Mouse (Mus musculus) ES-E14 (cell line): ENCODE measurements around the gene Gm10570. TPM values are rescaled to one million over a fixed set of nuclear protein-coding genes. Genes with fewer than 3 reads are reported as not detected.

Experiments used
- DNase-seq: peaks from one replicate; pipeline ENCODE4 v3.0.0-alpha.2; 2013; ENCODE audit warnings: low read depth, low spot score
- H3K27ac ChIP-seq: 2 replicates; pipeline ENCODE4 v1.5.1; 2012; ENCODE audit warnings: low read depth, mild to moderate bottlenecking, low read length, moderate library complexity, mixed read lengths; ENCODE audit not compliant: poor library complexity, insufficient read depth, severe bottlenecking
- H3K36me3 ChIP-seq: 2 replicates; pipeline ENCODE4 v1.6.1; 2012; ENCODE audit warnings: mild to moderate bottlenecking, low read length, moderate library complexity, mixed read lengths; ENCODE audit not compliant: control insufficient read depth, poor library complexity, insufficient read depth, severe bottlenecking
- H3K4me1 ChIP-seq, 2 experiments: fragments of 150-350 bp in 1 of 2; sonication (generic) in 1 of 2; 2 replicates each; pipeline ENCODE4 v1.6.1; 2012; ENCODE audit warnings: low read length in 2 of 2, mild to moderate bottlenecking in 1 of 2, mixed read lengths in 1 of 2; ENCODE audit not compliant: control insufficient read depth in 2 of 2, insufficient read depth in 2 of 2, poor library complexity in 1 of 2
- H3K4me3 ChIP-seq, 2 experiments: fragments of 150-350 bp in 1 of 2; sonication (generic) in 1 of 2; 2 replicates each; pipeline ENCODE4 v1.5.1; 2012; ENCODE audit warnings: low read length in 2 of 2, low read depth in 1 of 2, mild to moderate bottlenecking in 1 of 2, mixed read lengths in 1 of 2; ENCODE audit not compliant: insufficient read depth in 1 of 2, poor library complexity in 1 of 2, severe bottlenecking in 1 of 2
- H3K9ac ChIP-seq: 2 replicates; pipeline ENCODE4 v1.6.1; 2012; ENCODE audit warnings: low read depth, mild to moderate bottlenecking, low read length, mixed read lengths; ENCODE audit not compliant: poor library complexity, insufficient read depth, severe bottlenecking
- H3K9me3 ChIP-seq: fragments of 150-350 bp; sonication (generic); 2 replicates; pipeline ENCODE4 v1.6.1; 2012; ENCODE audit warnings: low read depth, mild to moderate bottlenecking, low read length; ENCODE audit not compliant: control insufficient read depth, insufficient read depth
- CHD2 ChIP-seq: IDR thresholded peaks from 2 replicates; pipeline ENCODE4 v1.6.1; 2014; ENCODE audit warnings: mild to moderate bottlenecking, low read depth, low read length, inconsistent platforms
- HCFC1 ChIP-seq: IDR thresholded peaks from 2 replicates; pipeline ENCODE4 v1.6.1; 2012; ENCODE audit warnings: low read length, inconsistent platforms, borderline replicate concordance; ENCODE audit not compliant: insufficient read depth
- MAFK ChIP-seq: IDR thresholded peaks from 2 replicates; pipeline ENCODE4 v1.6.1; 2014; ENCODE audit warnings: mild to moderate bottlenecking, low read depth, low read length, inconsistent platforms; ENCODE audit not compliant: insufficient read depth
- ZC3H11A ChIP-seq: IDR thresholded peaks from 2 replicates; pipeline ENCODE4 v1.6.1; 2012; ENCODE audit warnings: low read depth, mild to moderate bottlenecking, inconsistent platforms, low read length, borderline replicate concordance
- ZNF384 ChIP-seq: IDR thresholded peaks from 2 replicates; pipeline ENCODE4 v1.6.1; 2012; ENCODE audit warnings: low read depth, low read length, inconsistent platforms
- in situ Hi-C, 2 experiments: fragments of 600-800 bp; cut with MboI; formaldehyde crosslinking; loops; one replicate each; pipeline ENCODE4 v1.15.1; 2025; ENCODE audit warnings: low sequenced_read_pairs in 2 of 2, inconsistent platforms in 1 of 2; ENCODE audit not compliant: unreplicated experiment in 2 of 2
- total RNA-seq: library from RNA; depleted of rRNA; stranded (reverse); fragments of 300-350 nt; gene quantifications from 2 replicates; pipeline ENCODE4 v1.2.3, GENCODE M21; 2012

Gm10570 gene
- total RNA-seq, 1 experiment = 0.49 TPM

- H3K4me1 ChIP-seq = no peaks in the 10 kb centered on the region
- H3K27ac ChIP-seq = no peak overlapping the region
- peaks cover 18% of the 10 kb centered on the region for H3K36me3 ChIP-seq
- TF ChIP-seq HCFC1 (no peak), MAFK (no peak), ZC3H11A (no peak), CHD2 (no peak), ZNF384 (no peak)
- in situ Hi-C loops = no loop called here
- no peak for DNase-seq
- no peak overlapping the region for H3K4me3 ChIP-seq
- H3K9ac ChIP-seq = no peak overlapping the region
- H3K9me3 ChIP-seq = no peaks in the 10 kb centered on the region
These were observed 41.2 kb upstream of the Gm10570 start for GRCm38 (mm10) chr4:130349666-130350065.

- H3K27ac ChIP-seq = no peak overlapping the region
- in situ Hi-C loops = no loop called here
- no peak for DNase-seq
- H3K4me1 ChIP-seq = no peaks in the 10 kb centered on the region
- no peak overlapping the region for H3K9ac ChIP-seq
- no peak overlapping the region for H3K4me3 ChIP-seq
- H3K9me3 ChIP-seq = no peaks in the 10 kb centered on the region
- TF ChIP-seq CHD2 = no peak
- TF ChIP-seq ZNF384 = no peak
- TF ChIP-seq HCFC1 = no peak
- no peak for TF ChIP-seq ZC3H11A
- no peak for TF ChIP-seq MAFK
- H3K36me3 ChIP-seq = peaks cover 9% of the 10 kb centered on the region
These were observed 33.2 kb upstream of the Gm10570 start for GRCm38 (mm10) chr4:130341691-130342090.

- Histone ChIP-seq H3K4me3 (no peak overlapping the region), H3K27ac (no peak overlapping the region), H3K4me1 (no peaks in the 10 kb centered on the region), H3K9ac (no peak overlapping the region), H3K9me3 (no peaks in the 10 kb centered on the region), H3K36me3 (peaks cover 10% of the 10 kb centered on the region; the same call in 1 of the 2 replicates)
- no peak for DNase-seq
- in situ Hi-C loops = no loop called here
- TF ChIP-seq ZNF384 (no peak), MAFK (no peak)
These were observed 27.4 kb upstream of the Gm10570 start for GRCm38 (mm10) chr4:130335867-130336266.

- H3K36me3 ChIP-seq = peaks cover 3% of the 10 kb centered on the region; the same call in 1 of the 2 replicates
- H3K4me3 ChIP-seq = no peak overlapping the region
- DNase-seq = no peak
- in situ Hi-C loops = no loop called here
- H3K9me3 ChIP-seq = no peaks in the 10 kb centered on the region
- H3K4me1 ChIP-seq = peaks cover 0 to 8% of the 10 kb centered on the region in 2 experiments; a peak in 1 of 4 replicates
- H3K9ac ChIP-seq = no peak overlapping the region
- TF ChIP-seq ZNF384 (no peak), HCFC1 (no peak), CHD2 (no peak), ZC3H11A (no peak), MAFK (no peak)
- H3K27ac ChIP-seq = no peak overlapping the region
These were observed 18.9 kb upstream of the Gm10570 start for GRCm38 (mm10) chr4:130327366-130327765.

GRCm38 (mm10) chr4:130325446-130325845 lies 17.0 kb upstream of the Gm10570 start:
- no peak for DNase-seq
- Histone ChIP-seq H3K36me3 (peaks cover 7% of the 10 kb centered on the region), H3K4me1 (peaks cover 0 to 8% of the 10 kb centered on the region in 2 experiments; a peak in 1 of 4 replicates), H3K9ac (no peak overlapping the region), H3K27ac (no peak overlapping the region), H3K9me3 (no peaks in the 10 kb centered on the region), H3K4me3 (no peak overlapping the region)
- TF ChIP-seq ZC3H11A (no peak), HCFC1 (no peak), CHD2 (no peak), ZNF384 (no peak)
- in situ Hi-C loops = no loop called here
